Mouse (Mus musculus) urinary bladder, adult 18-20 months (tissue): ENCODE results near the gene Abhd17a.
"Not testable (repeated sequence)": the region's sequence is repeated elsewhere in the genome, so short reads cannot be mapped to it uniquely, and the experiment has no call there.

Source experiments
- DNase-seq, 2 experiments: peaks; one replicate each; pipeline ENCODE4 v3.0.0; 2022; ENCODE audit warnings: low spot score in 2 of 2, mixed read lengths in 2 of 2

Gene Abhd17a

DNA sequence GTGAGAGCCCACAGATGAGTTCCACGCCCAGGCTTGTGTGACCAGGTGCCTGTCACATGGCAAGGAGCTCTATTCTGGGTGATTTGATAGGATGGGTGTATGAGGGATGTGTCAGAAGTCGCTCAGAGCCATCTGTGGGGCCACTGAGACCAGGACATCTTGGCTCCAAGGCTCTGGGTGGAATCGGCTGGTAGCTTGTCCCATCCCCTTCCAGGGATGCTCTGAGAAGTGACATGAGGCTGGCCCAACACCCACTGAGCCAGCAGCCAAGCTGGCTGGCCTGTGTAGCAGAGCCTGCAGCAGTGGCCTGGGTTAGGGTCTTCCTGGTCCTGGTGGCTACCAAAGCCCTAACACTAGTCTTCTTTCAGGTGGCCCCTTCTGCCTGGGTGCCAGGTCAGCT lies 18.3 kb upstream of the Abhd17a start:
- no peak for DNase-seq

DNA sequence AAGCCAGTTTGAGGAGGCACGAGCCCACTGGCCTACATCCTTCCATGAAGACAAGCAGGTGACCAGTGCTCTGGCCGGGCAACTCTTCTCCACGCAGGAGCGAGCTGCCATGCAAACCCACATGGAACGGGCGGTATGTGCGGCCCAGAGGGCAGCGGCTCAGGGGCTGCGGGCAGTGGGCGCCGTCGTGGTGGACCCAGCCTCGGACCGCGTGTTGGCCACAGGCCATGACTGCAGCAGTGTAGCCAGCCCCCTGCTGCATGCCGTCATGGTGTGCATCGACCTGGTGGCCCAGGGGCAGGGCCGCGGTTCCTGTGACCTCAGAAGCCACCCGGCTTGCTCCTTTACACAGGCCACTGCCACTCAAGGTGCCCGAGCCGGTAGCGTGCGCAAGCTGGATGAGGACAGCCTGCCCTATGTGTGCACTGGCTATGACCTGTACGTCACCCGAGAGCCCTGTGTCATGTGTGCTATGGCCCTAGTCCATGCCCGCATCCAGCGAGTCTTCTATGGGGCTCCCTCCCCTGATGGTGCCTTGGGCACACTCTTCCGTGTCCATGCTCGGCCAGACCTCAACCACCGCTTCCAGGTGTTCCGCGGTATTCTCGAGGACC lies 16.7 kb upstream of the Abhd17a start:
- DNase-seq, result no peak

DNA sequence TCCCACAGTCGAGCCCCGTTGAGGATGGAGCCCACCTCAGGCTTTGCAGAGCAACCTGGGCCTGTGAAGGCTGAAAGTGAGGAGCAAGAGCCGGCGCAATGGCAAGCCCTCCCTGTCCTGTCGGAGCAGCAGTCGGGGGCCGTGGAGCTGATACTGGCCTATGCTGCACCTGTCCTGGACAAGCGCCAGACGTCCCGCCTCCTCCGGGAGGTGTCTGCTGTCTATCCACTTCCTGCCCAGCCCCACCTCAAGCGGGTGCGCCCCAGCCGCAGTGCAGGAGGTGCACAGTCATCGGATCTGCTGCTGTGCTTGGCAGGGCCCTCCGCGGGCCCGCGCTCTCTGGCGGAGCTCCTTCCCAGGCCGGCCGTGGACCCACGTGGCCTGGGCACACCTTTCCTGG lies 16.2 kb upstream of the Abhd17a start:
- no peak for DNase-seq

DNA sequence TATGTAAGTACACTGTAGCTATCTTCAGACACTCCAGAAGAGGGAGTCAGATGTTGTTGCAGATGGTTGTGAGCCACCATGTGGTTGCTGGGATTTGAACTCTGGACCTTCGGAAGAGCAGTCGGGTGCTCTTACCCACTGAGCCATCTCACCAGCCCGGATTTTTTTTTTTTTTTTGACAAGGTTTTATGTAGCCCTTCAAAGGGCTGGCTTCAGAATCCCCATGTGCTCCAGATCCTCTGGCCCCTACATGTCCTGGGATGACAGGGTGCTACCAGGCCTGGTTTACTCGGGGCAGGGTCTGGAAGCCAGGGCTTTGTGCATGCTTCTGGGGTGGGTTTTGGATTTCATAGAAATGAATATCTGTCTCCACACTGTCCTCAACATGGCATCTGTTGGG lies 15.6 kb upstream of the Abhd17a start, which contains the start of gene Gm49322:
Gene Gm49322 (plus strand): TSS at position 301 of the 400 bp plus-strand sequence.
- DNase-seq, result not testable (repeated sequence)

DNA sequence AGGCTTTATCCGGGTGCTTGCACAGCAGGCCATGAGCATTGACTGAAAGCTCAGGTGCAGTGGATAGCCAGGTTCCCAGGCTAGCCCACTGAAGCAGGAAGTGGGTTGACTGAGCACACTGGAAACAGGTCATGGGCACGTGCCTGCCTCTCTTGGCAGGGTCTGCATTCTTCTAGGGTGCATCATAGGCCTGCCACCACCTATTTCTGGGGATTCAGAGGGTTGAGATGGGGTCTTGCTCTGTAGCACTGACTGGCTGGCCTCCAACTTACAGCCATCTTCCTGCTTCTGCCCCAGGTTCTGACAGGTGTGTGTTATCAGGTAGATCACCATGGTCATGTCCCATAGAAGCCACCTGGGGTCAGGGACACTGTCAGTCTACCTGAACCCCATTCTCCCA lies 14.8 kb upstream of the Abhd17a start:
- DNase-seq, result no peak

DNA sequence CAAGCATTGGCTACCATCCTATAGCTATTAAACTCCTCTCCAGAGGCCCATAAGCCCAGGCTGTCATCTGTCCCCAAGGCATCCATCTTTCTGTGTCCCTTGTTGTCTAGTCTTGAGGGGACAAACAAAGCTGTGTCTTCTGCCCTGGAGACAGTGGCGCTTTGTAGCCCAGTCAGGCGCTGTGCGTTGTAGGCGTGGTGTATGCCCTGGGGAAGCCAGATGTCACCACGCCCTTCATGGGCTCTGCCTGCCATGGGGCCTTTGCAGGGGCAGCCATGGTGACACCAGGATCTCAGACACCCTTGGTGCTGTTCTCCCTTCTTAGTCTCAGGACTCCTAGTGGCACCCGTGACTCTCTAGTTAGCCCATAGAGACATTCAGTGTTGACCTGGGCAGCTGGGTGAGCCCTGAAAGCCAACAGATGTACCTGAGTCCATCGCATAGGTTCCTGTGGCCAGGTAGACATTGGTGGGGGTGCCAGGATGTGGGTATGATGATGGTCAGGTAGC lies 13.9 kb upstream of the Abhd17a start:
- DNase-seq, result no peak

DNA sequence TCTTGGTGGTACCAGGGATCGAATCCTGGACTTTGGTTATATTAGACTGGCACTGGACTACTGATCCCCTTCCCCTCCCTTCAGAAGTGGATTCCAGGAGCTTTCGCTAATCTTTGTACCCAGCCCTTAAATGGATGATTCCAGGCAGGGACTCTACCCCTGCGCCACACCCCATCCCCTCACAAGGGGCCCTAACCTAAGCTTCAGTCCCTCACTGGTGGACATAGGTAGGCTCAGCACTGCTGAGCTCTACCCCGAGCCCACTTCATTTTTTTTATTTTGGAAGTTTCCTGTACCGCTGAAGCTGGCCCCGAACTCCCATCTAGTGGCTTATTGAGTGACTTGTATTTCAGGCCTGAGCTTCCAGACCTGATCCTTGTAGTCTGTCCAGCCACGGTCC lies 13.2 kb upstream of the Abhd17a start:
- no peak for DNase-seq

DNA sequence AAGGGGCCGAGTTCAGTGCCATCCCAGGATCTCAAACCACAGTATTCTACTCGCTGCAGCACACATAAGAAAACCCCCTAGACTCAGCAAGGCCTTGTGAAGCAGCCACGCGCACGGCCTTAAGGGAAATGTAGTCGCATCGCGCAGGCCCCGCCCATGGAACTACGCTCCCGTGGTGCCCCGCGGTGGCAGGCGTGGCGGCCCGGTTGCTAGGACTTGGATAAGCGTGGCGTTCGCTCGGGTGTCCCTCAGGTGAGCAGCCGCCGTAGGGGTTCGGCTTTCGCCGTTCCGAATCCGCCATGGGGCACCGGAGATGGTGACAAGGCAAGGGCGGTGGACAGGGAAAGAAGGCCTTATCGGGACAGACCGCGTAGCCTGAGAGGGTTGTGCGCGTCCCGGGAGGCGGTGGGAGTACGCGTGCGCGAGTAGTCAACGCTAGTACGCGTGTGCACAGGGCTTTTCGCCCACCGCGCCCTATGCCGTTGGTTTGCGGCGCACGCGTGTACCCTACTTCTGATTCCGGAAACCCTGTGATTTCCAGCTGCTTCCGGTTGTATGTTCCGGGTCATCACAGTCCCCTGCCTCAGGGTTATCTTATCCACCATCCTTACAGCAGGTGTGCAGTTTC lies 12.7 kb upstream of the Abhd17a start, which contains the start of the genes Scamp4 and Adat3:
Gene Scamp4 (plus strand): TSS at position 175 of the 628 bp plus-strand sequence.
Gene Adat3 (plus strand): TSS at position 183 of the 628 bp plus-strand sequence.
- DNase-seq, result peak; percentile 89 to 98

DNA sequence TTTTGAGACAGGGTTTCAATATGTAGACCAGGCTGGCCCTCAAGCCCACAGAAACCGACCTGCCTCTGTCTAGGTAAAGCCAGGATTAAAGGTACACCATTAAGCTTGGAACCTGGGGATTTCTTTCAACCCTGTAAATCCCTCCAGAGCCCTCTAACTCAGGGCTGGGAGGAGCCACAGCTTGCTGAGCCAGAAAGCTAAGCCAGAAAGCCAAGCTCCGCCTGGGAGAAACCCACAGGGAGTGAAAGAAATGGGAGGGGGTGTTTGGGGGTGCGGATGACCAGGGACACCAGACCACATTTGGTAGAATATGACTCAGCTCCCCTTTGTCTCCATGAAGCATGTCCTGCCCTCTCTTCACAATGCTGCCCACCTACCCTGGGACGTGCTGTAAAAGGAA lies 6.2 kb upstream of the Abhd17a start:
- DNase-seq, result no peak

DNA sequence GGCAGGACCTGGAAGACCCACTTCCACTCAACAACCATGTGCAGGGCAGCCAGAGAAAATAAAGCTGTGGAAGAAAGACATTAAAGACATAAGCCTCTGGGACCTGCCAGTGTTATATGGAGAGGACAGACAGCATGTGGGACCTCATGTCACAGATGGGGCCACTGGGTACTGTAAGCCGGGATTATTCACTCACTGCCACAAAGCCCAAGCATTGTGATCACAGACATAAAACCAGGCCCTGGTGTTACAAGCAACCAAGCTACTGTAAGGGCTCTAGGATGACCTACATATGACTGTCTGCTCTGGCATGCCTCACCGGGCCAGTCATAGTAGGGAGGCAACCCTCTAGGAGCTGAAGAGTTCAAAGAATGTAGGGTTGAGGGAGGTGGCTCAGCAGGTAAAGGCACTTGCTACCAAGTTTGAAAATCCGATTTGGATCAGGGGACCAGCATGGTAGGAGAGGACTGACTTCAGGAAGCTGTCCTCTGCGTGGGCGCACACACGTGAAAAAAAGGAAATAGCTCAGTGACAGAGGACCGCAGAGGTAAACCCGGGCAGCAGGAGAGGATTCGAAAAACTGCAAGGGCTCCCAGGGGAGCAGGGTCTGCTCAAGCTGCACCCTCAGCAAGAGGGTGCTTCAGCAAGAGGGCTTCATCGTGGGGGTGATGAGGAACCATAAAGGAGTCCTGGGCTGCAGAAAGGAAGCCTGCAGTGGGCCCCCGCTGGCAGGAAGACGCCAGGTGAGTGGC lies 838 bp downstream of the Abhd17a start:
- no peak for DNase-seq

DNA sequence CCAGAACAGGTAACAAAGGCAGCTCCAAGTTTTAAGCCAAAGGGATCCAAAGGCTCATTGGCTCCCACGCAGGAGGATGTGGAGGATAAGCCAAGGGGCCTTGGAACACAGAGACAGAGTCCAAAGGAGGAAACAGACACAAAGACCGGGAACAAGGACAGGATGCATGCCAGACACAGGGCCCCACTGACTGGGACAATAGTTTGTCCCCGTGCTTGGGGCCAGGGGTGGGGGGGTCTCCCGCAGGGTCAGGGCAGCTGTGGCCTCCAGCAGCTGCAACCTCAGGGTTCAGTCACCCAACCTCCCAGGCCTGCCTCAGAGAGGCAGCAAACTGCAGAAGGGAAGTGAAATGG lies 2.9 kb downstream of the Abhd17a start:
- DNase-seq, result no peak

DNA sequence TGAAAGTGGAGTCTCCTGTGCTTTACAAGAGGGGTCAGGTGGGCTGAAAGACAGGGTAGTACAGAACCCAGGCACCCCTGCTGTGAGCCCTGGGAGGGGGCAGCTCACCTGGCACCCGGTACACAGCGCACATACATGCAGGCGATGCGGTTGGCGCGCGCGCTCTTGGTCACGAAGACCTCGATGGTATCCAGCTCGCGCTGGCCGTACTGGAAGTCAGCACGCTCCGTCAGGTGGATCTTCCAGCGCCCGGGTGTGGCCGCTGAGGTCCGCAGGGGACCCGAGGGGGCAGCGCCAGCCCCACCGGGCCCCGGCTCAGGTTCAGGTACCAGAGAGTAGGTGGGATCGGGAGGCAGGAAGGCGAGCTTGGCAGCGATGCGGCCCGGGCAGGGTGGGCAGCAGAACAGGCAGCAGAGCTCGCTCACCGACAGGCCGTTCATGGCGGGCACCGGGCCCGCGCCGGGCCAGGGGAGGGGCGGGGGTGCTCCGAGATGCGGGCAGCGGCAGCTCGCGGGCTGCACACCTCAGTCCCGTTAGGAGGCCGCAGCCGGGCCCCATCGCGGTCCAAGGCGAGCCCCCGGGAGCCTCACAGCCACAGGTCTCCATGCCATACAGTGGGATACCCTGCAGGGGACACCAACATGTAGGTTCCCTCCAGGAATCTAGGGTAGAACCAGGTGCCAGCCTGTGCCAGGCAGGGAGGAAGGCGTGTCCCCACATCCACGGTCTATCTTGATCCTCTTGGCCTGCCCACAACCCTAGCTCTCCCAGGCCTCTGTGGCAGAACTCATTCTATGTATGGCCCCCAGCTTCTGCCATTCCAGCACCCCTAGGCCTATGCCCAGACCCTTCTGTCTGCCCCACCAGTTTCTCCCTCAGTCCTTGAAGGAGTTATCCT lies 3.5 kb downstream of the Abhd17a start:
- no peak for DNase-seq

DNA sequence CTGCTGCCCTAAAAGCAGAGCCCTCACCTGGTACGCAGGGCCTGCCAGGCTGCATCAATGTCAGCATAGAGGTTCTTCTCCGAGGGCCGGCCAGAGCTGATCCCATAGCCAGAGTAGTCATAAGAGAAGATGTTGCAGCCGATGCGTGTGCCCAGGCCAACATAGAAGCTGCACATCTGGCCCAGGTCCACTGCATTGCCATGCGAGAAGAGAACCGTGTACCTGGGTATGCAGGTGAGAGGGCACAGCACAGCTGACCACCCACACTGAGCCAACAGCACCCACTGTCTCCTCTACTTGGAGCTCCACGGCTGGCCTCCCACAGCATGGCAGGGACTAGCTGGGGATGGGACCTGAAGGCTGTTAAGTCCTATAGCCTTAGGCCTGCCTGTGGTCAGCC lies 4.6 kb downstream of the Abhd17a start:
- DNase-seq, result no peak

DNA sequence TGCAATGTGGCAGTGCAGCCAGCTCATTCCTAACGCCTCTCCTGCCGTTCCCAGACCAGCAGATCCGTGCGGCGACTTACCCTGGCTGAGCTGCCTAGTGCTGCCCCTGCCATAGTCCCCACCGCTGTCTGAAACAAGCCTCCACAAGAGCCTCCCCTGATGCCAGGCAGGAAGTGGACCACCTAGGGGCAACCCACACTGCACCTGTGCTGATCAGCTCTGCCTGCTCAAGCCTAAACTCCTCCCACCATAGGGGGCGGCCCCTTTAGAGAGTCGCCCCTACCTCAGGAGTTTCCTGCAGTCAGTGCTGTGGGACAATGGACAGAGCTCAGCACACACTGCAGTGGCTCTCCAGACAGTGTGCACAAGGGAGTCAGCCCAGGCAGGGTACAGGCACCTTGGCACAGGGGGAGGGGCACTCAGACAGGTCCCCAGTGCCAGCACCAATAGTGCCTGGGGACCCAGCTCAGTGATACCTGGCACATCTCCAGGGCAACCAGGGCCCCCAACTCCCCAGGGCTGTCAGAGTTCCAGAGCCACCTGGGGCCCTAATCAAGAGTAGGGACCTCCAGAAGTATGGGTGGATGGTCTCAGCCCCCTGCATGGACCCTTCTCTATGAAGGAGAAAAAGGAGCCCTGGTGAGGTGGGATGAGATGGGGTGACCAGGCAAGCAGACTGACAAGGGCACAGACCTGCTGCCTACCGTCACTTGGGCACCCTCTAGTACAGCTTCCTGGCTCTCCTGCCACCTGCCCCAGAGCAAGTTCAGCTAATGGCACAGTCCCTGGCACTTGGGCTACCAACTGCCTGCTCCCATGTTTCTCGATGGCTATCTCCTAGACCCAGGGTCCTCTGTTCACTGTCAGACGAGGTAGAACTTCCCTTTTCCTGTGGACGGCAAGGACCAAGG lies 5.2 kb downstream of the Abhd17a start:
- DNase-seq, result no peak

DNA sequence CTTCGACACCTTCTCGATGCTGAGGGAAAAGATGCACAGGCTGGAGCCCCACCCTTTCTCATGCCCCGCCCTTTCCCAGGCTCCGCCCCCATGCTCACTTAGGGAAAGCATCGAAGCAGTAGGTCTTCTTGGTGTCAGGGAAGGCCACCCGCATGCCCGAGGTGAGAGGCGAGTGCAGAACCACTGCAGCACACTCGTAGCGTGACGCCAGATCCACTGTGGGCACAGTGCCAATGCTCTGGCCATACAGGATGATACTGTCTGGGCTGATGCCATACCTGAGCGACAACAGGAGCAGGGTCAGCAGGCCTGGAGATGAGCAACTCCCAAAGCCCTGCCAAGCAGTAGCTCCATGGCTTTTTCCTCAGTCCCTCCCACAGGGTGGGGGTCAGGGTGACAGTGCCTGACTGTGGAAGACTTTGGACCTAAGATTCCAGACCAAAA lies 6.1 kb downstream of the Abhd17a start:
- DNase-seq, result no peak

DNA sequence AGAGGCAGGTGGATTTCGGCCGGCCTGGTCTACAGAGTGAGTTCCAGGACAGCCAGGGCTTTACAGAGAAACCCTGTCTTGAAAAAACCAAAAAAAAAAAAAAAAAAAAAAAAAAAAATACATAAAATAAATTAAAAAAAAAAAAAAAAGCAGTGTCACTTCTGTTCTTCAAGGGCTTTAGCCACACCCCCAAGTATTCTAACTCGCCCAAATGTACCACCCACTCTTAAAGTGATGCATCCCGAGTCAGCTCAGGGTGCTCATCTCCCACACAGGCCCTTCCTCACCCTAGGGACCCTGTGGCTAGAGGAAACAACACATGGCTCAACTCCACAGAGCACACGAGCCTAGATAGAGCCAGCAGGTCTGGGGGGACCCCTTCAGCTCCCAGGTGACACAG lies 7.1 kb downstream of the Abhd17a start:
- no peak for DNase-seq

DNA sequence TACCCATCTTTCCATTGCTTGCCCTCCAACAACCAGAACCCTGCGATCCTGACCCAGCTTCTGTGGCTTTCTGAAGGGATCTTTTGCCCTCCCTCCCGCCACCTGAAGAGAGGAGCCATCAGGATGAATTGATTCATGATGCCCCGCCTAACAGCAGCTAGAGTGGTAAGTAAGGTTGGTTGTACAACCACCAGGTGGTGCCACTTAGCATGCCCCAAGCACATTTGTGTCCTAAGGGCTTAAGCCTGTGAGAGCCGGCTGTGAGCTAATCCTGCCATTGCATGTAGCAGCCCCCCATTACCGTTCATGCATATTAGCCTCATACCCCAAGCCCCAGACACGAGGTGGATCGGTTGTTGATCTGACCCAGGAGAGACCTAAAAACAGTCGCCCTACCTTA lies 11.2 kb downstream of the Abhd17a start:
- no peak for DNase-seq

DNA sequence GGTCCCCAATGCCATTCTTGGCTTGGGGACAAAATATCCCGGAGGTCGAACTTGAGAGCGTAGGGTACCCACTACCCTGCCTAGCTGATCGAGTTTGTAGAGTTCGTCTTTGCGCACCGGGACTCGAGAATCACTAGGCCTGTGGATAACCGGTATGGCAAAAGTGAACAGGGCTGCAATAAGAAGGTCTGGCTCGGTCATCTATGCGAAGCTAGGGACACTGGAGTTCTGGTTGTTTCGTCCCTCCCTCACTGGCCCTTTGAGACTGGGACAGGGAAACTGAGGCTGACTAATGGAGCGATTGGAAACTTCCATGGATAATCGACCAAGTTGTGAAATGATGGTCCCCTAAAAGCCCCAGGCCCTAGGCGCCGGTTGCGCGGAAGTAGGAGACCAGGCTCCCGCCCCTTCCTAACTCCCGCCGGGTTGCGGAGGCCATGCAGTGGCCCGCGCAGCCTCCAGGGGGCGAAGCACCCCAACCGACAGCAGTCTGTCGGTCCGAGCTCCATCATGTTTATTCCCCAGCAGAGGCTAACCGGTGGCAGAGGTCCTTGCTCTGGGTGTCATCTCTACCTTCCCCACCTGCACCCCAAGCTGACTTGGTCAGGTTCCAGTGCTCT lies 11.9 kb downstream of the Abhd17a start:
- DNase-seq, result peak; percentile 71 to 78

DNA sequence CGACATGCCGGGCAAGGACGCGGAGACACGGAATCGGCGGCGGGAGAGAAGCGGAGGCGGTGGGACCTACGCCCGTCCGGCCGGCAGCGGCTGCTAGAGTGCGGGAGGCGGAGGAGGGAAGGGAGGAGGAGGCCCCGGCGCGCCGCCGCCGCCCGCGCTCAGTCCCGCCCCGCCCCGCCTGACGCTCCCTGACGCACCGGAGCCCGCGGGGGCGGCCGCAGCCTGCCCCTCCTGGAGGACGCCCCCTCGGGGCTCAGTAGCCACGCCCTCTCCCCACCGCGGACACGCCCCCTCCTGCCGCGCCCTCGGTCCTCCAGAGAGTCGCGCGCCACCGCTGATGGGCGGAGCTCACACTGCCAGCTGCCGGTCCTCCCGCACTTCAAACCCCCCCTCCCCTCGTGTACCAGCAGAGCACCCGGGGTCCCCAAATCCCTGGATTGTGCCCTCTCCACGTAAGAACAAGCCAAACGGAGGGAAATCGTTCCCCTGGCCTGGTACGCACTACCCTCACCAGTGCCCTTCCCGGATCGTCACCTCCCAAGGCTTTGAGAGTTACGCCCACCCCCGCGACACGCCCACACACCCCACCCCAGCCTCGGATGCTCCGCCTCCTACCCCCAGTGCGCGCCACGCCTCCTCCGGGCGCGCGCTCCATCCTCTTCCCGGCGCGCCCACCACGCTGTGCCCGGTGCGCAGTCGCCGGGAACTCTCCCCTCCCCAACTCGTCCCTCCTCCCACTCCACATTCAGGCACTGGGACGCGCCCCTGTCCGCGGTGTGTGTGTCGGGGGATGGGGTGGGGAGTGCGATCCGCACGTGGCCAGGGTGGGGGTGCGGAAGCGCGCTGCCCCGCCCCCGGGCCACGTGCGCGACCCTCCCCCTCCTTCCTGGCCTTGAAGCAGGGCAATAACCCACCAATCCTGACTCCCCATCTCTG lies 12.7 kb downstream of the Abhd17a start, which contains the start of gene Klf16:
Gene Klf16 (minus strand): TSS at position 127 of the 936 bp plus-strand sequence.
- DNase-seq, result peak; percentile 98 to 99
